Mouse (Mus musculus) kidney, postnatal 0 days (tissue): Measurements from ENCODE around the gene Uap1l1. TPM values are rescaled to one million over a fixed set of nuclear protein-coding genes. Genes with fewer than 3 reads are reported as not detected.

Experiments
- ATAC-seq: fragments of 200-750 bp; cut with Nextera tagmentation; replicated peaks from 2 replicates; pipeline ENCODE4 v1.8.0; 2017; ENCODE audit warnings: low read depth, moderate number of reproducible peaks, moderate TSS enrichment, moderate library complexity; ENCODE audit not compliant: low FRiP score
- DNase-seq: peaks from one replicate; pipeline ENCODE4 v3.0.0-alpha.2; 2016; ENCODE audit warnings: low spot score
- H3K27ac ChIP-seq: fragments of 300-500 bp; sonication (generic); 2 replicates; pipeline ENCODE4 v1.5.1; 2014; ENCODE audit warnings: mild to moderate bottlenecking
- H3K27me3 ChIP-seq: fragments of 300-500 bp; sonication (generic); 2 replicates; pipeline ENCODE4 v1.6.1; 2014; ENCODE audit warnings: low read length, mixed read lengths; ENCODE audit not compliant: insufficient read depth
- H3K36me3 ChIP-seq: fragments of 300-500 bp; sonication (generic); 2 replicates; pipeline ENCODE4 v1.6.1; 2014; ENCODE audit warnings: low read length, mixed read lengths; ENCODE audit not compliant: insufficient read depth
- H3K4me1 ChIP-seq: fragments of 300-500 bp; sonication (generic); replicated peaks from 2 replicates; pipeline ENCODE4 v1.6.1; 2014; ENCODE audit warnings: antibody characterized with exemption, low read length, mixed read lengths; ENCODE audit not compliant: insufficient read depth
- H3K4me2 ChIP-seq: fragments of 300-500 bp; sonication (generic); 2 replicates; pipeline ENCODE4 v1.6.1; 2014; ENCODE audit warnings: mild to moderate bottlenecking, low read length, moderate library complexity, mixed read lengths
- H3K4me3 ChIP-seq: fragments of 300-500 bp; sonication (generic); replicated peaks from 2 replicates; pipeline ENCODE4 v1.5.1; 2014; ENCODE audit warnings: low read depth, low read length
- H3K9ac ChIP-seq: fragments of 300-500 bp; sonication (generic); 2 replicates; pipeline ENCODE4 v1.6.1; 2014; ENCODE audit warnings: low read depth, low read length
- H3K9me3 ChIP-seq: fragments of 300-500 bp; sonication (generic); replicated peaks from 2 replicates; pipeline ENCODE4 v1.6.1; 2016; ENCODE audit warnings: low read length, inconsistent platforms, mixed read lengths
- CTCF ChIP-seq: IDR thresholded peaks from 2 replicates; pipeline ENCODE4 v1.5.1; 2016; ENCODE audit warnings: antibody characterized with exemption, low read depth, mild to moderate bottlenecking, moderate library complexity
- WGBS: fragments of 180-500 bp; shearing (Covaris S2); extraction: QIAGEN DNeasy Blood & Tissue Kit; methylation state at CpG from one replicate; pipeline ENCODE4 v1.1.7; 2014; 5-methylcytosine and 5-hydroxymethylcytosine counted together
- polyA plus RNA-seq: library from polyadenylated mRNA; unstranded; fragments of >200 nt; fragmentation: Nextera tagmentation; extraction: Ambion mirVana; gene quantifications from 2 replicates; pipeline ENCODE4 v1.2.1, GENCODE M21; 2015

The Uap1l1 gene
- polyA plus RNA-seq, 1 experiment from 2014 or later = 80.5 TPM

GRCm38 (mm10) chr2:25363478-25364178 is 1.9 kb downstream of the Uap1l1 start:
- peak; percentile 39 for DNase-seq
- peaks cover 6% of the 10 kb centered on the region; the same call in 1 of the 2 replicates for H3K4me1 ChIP-seq
- H3K36me3 ChIP-seq = peaks cover 4% of the 10 kb centered on the region; the same call in 1 of the 2 replicates
- no peak overlapping the region for H3K4me3 ChIP-seq
- no peaks in the 10 kb centered on the region for H3K9me3 ChIP-seq
- no peak overlapping the region for H3K9ac ChIP-seq
- WGBS = 51% methylated on average over 13 of the region's 13 CpGs
- H3K4me2 ChIP-seq = peak overlapping the region; percentile 8; the same call in 1 of the 2 replicates
- ATAC-seq = 0 out of 2 replicates have a peak, but pooled peaks have one; percentile 35
- no peak for TF ChIP-seq CTCF
- H3K27me3 ChIP-seq = no peaks in the 10 kb centered on the region
- H3K27ac ChIP-seq = no peak overlapping the region

GRCm38 (mm10) chr2:25359848-25360247 is 5.6 kb downstream of the Uap1l1 start:
- Histone ChIP-seq H3K36me3 (peaks cover 4% of the 10 kb centered on the region; the same call in 1 of the 2 replicates), H3K9ac (no peak overlapping the region), H3K9me3 (no peaks in the 10 kb centered on the region), H3K4me3 (no peak overlapping the region), H3K27ac (no peak overlapping the region), H3K27me3 (no peaks in the 10 kb centered on the region), H3K4me1 (peaks cover 15% of the 10 kb centered on the region), H3K4me2 (no peak overlapping the region)
- 74% methylated on average over 4 of the region's 4 CpGs for WGBS
- TF ChIP-seq CTCF = no peak
- DNase-seq (no peak), ATAC-seq (no peak)

GRCm38 (mm10) chr2:25356208-25357079 is 9.0 kb downstream of the Uap1l1 start, which contains the start of gene Dpp7:
Gene Dpp7 (minus strand): TSS chr2:25356359.
- peak within 1 kb of the TSS; percentile 76 for H3K4me2 ChIP-seq
- DNase-seq (peak; percentile 92), ATAC-seq (peak; percentile 82)
- WGBS = 2% methylated on average over 13 of the region's 13 CpGs
- H3K27ac ChIP-seq = no peak within 1 kb of the TSS
- no peaks in the 10 kb centered on the region for H3K27me3 ChIP-seq
- peak within 1 kb of the TSS; percentile 50 for H3K9ac ChIP-seq
- H3K4me1 ChIP-seq = peaks cover 11% of the 10 kb centered on the region
- no peak for TF ChIP-seq CTCF
- no peaks in the 10 kb centered on the region for H3K9me3 ChIP-seq
- H3K36me3 ChIP-seq = no peaks in the 10 kb centered on the region; the same call in 1 of the 2 replicates
- peak within 1 kb of the TSS; percentile 43 for H3K4me3 ChIP-seq

- H3K4me1 ChIP-seq = peaks cover 11% of the 10 kb centered on the region
- no peak for DNase-seq
- no peak overlapping the region for H3K27ac ChIP-seq
- peak overlapping the region; percentile 76 for H3K4me2 ChIP-seq
- peak overlapping the region; percentile 43 for H3K4me3 ChIP-seq
- WGBS = 41% methylated on average over 18 of the region's 18 CpGs
- peak overlapping the region; percentile 50 for H3K9ac ChIP-seq
- TF ChIP-seq CTCF = no peak
- H3K36me3 ChIP-seq = peaks cover 8% of the 10 kb centered on the region
- no peaks in the 10 kb centered on the region for H3K27me3 ChIP-seq
- ATAC-seq = no peak
- H3K9me3 ChIP-seq = no peaks in the 10 kb centered on the region
Observed at GRCm38 (mm10) chr2:25355419-25356066, 9.9 kb downstream of the Uap1l1 start.

- Histone ChIP-seq H3K4me2 (no peak overlapping the region), H3K27ac (no peak overlapping the region), H3K9ac (no peak overlapping the region), H3K9me3 (no peaks in the 10 kb centered on the region), H3K4me3 (no peak overlapping the region), H3K36me3 (peaks cover 21% of the 10 kb centered on the region), H3K4me1 (peaks cover 11% of the 10 kb centered on the region), H3K27me3 (no peaks in the 10 kb centered on the region)
- no peak for TF ChIP-seq CTCF
- DNase-seq (no peak), ATAC-seq (no peak)
- WGBS = 84% methylated on average over 6 of the region's 6 CpGs
Observed at GRCm38 (mm10) chr2:25354211-25354610, 11.3 kb downstream of the Uap1l1 start.

GRCm38 (mm10) chr2:25350701-25351100 is 14.8 kb downstream of the Uap1l1 start:
- Histone ChIP-seq H3K4me3 (no peak overlapping the region), H3K27me3 (no peaks in the 10 kb centered on the region), H3K4me2 (no peak overlapping the region), H3K36me3 (peaks cover 51% of the 10 kb centered on the region), H3K4me1 (peaks cover 6% of the 10 kb centered on the region; the same call in 1 of the 2 replicates), H3K9me3 (no peaks in the 10 kb centered on the region), H3K27ac (no peak overlapping the region), H3K9ac (no peak overlapping the region)
- ATAC-seq (no peak), DNase-seq (no peak)
- WGBS = 87% methylated on average over 3 of the region's 3 CpGs
- TF ChIP-seq CTCF = no peak
